Mouse (Mus musculus): Measurements from ENCODE around the gene Elk3. TPM values are rescaled to one million over a fixed set of nuclear protein-coding genes. Genes with fewer than 3 reads are reported as not detected.

Gene Elk3
- polyA plus RNA-seq, 1 experiment: 0.10 TPM

DNA sequence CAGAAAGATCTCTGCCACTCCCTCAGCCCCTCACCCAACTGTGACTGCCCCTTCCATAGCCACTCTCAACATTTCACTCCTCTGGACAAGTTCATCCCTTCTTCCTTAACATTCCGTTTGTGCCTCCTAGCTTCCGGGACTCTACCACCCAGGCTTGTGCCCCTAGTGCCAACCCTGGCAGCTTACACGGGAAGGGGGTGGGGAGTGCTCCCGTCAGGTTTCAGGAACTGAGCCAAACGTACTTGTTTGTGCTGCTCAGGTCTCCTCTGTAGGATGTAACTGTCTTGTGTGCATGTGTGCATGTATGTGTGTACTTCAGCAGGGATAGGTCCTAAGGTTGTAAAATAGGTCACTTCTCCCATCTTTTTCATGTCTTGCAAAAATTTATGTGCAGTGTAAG lies 51.1 kb downstream of the Elk3 start:
- TF ChIP-seq GATA1 (IDR thresholded peaks at IDR 0.05; ENCODE audit: low read length): no peak
- TF ChIP-seq TAL1 (IDR thresholded peaks at IDR 0.05; ENCODE audit: low read length): no peak
- Histone ChIP-seq H3K27me3 (ENCODE audit: control insufficient read depth) (no peaks in the 10 kb centered on the region), H3K9me3 (ENCODE audit: control insufficient read depth, low read length) (no peaks in the 10 kb centered on the region), H3K36me3 (ENCODE audit: control insufficient read depth) (no peaks in the 10 kb centered on the region), H3K4me1 (ENCODE audit: control insufficient read depth) (peaks cover 4% of the 10 kb centered on the region), H3K4me3 (replicated peaks) (no peak overlapping the region)

DNA sequence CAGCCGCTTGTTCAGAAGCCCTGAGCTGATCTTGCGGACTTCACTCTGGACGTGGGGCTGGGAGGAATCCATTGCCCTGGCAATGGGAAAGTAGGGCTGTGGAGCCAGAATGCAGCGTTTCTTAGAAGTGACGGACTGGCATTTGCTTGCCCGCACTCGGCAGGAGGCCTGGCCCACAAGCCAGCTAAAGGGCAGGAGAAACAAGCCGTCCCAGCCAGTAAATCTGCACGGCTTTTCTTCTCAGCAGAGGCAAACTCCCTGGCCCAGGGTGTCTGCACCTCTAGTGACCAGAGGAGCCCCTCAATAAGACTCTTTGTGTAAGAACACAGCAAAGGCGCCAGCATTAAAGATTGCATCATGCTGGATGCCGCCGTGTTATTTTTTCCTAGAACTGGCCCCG lies 55.6 kb downstream of the Elk3 start:
- TF ChIP-seq GATA1 (IDR thresholded peaks at IDR 0.05; ENCODE audit: low read length): no peak
- no peaks in the 10 kb centered on the region for H3K27me3 ChIP-seq (ENCODE audit: control insufficient read depth)
- H3K4me1 ChIP-seq (ENCODE audit: control insufficient read depth): peaks cover 4% of the 10 kb centered on the region
- H3K36me3 ChIP-seq (ENCODE audit: control insufficient read depth): peaks cover 3% of the 10 kb centered on the region
- H3K4me3 ChIP-seq (replicated peaks): no peak overlapping the region
- no peaks in the 10 kb centered on the region for H3K9me3 ChIP-seq (ENCODE audit: control insufficient read depth, low read length)

- H3K36me3 ChIP-seq (ENCODE audit: control insufficient read depth): peaks cover 18% of the 10 kb centered on the region
- TF ChIP-seq TAL1 (IDR thresholded peaks at IDR 0.05; ENCODE audit: low read length) (no peak), GATA1 (IDR thresholded peaks at IDR 0.05; ENCODE audit: low read length) (no peak)
- H3K9me3 ChIP-seq (ENCODE audit: control insufficient read depth, low read length): no peaks in the 10 kb centered on the region
- no peaks in the 10 kb centered on the region for H3K4me1 ChIP-seq (ENCODE audit: control insufficient read depth)
- H3K4me3 ChIP-seq (replicated peaks): no peak overlapping the region
- H3K27me3 ChIP-seq (ENCODE audit: control insufficient read depth): no peaks in the 10 kb centered on the region
These were observed 57.8 kb downstream of the Elk3 start for GRCm38 (mm10) chr10:93253156-93253555.

DNA sequence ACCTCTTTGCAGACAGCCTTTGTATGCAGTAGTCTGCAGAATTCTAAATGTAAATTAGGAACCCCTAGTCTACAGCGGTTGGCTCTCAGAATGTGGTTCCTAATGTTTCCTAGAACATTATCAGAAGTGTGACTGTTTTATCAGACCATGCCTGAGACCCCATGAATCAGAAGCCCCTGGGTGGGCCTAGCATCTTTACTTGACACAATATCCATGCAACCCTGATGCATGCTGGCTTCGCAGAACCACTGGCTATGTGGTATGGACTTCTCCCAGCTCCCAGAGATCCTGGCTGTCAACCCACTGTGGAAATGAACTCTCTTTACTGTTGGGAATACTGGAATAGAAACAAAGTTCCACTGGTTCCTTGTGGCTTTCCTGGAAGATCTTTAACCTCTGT lies 58.3 kb downstream of the Elk3 start:
- H3K4me3 ChIP-seq (replicated peaks): no peak overlapping the region
- no peaks in the 10 kb centered on the region for H3K4me1 ChIP-seq (ENCODE audit: control insufficient read depth)
- no peak for TF ChIP-seq TAL1 (IDR thresholded peaks at IDR 0.05; ENCODE audit: low read length)
- no peak for TF ChIP-seq GATA1 (IDR thresholded peaks at IDR 0.05; ENCODE audit: low read length)
- H3K9me3 ChIP-seq (ENCODE audit: control insufficient read depth, low read length): no peaks in the 10 kb centered on the region
- H3K27me3 ChIP-seq (ENCODE audit: control insufficient read depth): no peaks in the 10 kb centered on the region
- H3K36me3 ChIP-seq (ENCODE audit: control insufficient read depth): peaks cover 22% of the 10 kb centered on the region

GRCm38 (mm10) chr10:93251426-93251825 lies 59.5 kb downstream of the Elk3 start:
- peaks cover 32% of the 10 kb centered on the region for H3K36me3 ChIP-seq (ENCODE audit: control insufficient read depth)
- no peaks in the 10 kb centered on the region for H3K27me3 ChIP-seq (ENCODE audit: control insufficient read depth)
- H3K4me1 ChIP-seq (ENCODE audit: control insufficient read depth): no peaks in the 10 kb centered on the region
- no peaks in the 10 kb centered on the region for H3K9me3 ChIP-seq (ENCODE audit: control insufficient read depth, low read length)
- no peak overlapping the region for H3K4me3 ChIP-seq (replicated peaks)
- no peak for TF ChIP-seq TAL1 (IDR thresholded peaks at IDR 0.05; ENCODE audit: low read length)
- no peak for TF ChIP-seq GATA1 (IDR thresholded peaks at IDR 0.05; ENCODE audit: low read length)

DNA sequence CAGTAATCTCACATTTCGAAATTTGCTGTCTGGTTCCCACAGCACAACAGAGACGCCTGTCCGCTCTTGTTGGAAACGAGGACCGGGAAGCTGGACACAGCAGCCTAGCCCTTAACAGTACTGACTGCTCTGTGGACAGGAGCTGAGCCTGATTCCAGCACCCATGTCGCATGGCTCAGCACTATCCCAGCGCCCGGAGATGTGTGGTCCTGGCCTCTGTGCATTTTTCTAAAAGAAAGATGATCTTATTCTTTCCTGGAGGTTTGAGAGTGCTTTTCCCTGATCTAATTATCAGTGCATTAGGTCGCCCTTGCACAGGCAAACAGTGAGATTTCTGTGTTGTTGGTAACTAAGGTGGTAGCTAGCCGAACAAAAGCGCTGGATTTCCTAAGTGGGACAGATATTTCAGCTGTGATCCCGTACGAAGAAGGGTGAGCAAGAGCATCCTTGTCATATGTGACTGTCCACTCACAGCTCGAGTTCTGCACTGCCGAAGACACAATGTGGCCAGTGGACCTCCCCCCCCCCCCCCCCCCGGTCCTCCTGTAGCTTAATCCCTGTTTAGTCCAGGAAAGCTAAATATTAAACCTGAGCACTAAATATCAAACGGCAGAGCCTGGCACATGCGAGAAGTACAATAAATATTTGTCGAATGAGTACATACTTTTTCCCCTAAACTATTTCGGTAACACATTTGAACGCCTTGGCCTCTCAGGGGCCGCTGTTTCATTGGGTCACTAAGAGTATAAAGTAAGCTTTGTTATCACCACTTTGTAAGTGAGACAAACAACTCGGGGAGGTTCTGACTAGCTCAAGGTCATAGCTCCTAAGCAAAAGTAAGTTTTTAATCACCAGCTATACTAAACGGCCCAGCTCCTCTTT lies 60.3 kb downstream of the Elk3 start:
- Histone ChIP-seq H3K36me3 (ENCODE audit: control insufficient read depth) (peaks cover 38% of the 10 kb centered on the region), H3K4me1 (ENCODE audit: control insufficient read depth) (no peaks in the 10 kb centered on the region), H3K4me3 (replicated peaks) (no peak overlapping the region), H3K9me3 (ENCODE audit: control insufficient read depth, low read length) (no peaks in the 10 kb centered on the region), H3K27me3 (ENCODE audit: control insufficient read depth) (no peaks in the 10 kb centered on the region)
- TF ChIP-seq GATA1 (IDR thresholded peaks at IDR 0.05; ENCODE audit: low read length): no peak
- TF ChIP-seq TAL1 (IDR thresholded peaks at IDR 0.05; ENCODE audit: low read length): no peak

GRCm38 (mm10) chr10:93249901-93250300 lies 61.0 kb downstream of the Elk3 start:
- Histone ChIP-seq H3K4me1 (ENCODE audit: control insufficient read depth) (no peaks in the 10 kb centered on the region), H3K36me3 (ENCODE audit: control insufficient read depth) (peaks cover 42% of the 10 kb centered on the region), H3K9me3 (ENCODE audit: control insufficient read depth, low read length) (no peaks in the 10 kb centered on the region), H3K27me3 (ENCODE audit: control insufficient read depth) (no peaks in the 10 kb centered on the region), H3K4me3 (replicated peaks) (no peak overlapping the region)
- TF ChIP-seq TAL1 (IDR thresholded peaks at IDR 0.05; ENCODE audit: low read length) (no peak), GATA1 (IDR thresholded peaks at IDR 0.05; ENCODE audit: low read length) (no peak)

DNA sequence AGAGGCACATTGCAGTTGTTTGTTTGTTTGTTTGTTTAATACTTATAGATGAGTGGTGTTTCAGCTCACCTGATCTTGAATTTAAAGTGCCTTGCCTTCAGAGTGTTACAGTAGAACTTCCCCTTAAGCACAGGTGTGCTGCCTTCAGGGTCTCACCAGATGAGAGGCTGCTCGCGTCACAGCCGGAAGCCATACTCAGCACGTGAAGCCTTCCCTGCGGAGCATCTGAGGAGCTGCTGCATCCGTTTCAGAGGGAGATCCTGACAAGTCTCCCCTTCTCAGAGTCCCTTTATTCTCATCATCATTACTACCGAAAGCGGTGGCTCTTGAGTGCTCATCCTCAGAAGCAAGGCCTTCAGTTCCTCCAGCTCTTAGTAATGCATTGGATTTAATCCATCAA lies 62.5 kb downstream of the Elk3 start:
- no peak for TF ChIP-seq GATA1 (IDR thresholded peaks at IDR 0.05; ENCODE audit: low read length)
- no peak for TF ChIP-seq TAL1 (IDR thresholded peaks at IDR 0.05; ENCODE audit: low read length)
- Histone ChIP-seq H3K9me3 (ENCODE audit: control insufficient read depth, low read length) (no peaks in the 10 kb centered on the region), H3K36me3 (ENCODE audit: control insufficient read depth) (peaks cover 55% of the 10 kb centered on the region), H3K4me1 (ENCODE audit: control insufficient read depth) (no peaks in the 10 kb centered on the region), H3K4me3 (replicated peaks) (no peak overlapping the region), H3K27me3 (ENCODE audit: control insufficient read depth) (no peaks in the 10 kb centered on the region)

GRCm38 (mm10) chr10:93247902-93248301 lies 63.0 kb downstream of the Elk3 start:
- Histone ChIP-seq H3K36me3 (ENCODE audit: control insufficient read depth) (peaks cover 58% of the 10 kb centered on the region), H3K9me3 (ENCODE audit: control insufficient read depth, low read length) (no peaks in the 10 kb centered on the region), H3K27me3 (ENCODE audit: control insufficient read depth) (no peaks in the 10 kb centered on the region), H3K4me3 (replicated peaks) (no peak overlapping the region), H3K4me1 (ENCODE audit: control insufficient read depth) (no peaks in the 10 kb centered on the region)
- no peak for TF ChIP-seq GATA1 (IDR thresholded peaks at IDR 0.05; ENCODE audit: low read length)
- no peak for TF ChIP-seq TAL1 (IDR thresholded peaks at IDR 0.05; ENCODE audit: low read length)

Measured in erythroblast, embryonic 14.5 days (primary cell).